Mouse (Mus musculus): ENCODE measurements at regions not wholly inside any gene's neighbourhood (a gene's known extent, or its start where the extent isn't known, plus 50 kb on each side); places are given as distances from the start of the nearest gene placed in this dataset.

GRCm38 (mm10) chr8:35109506-35110217, 655.9 kb upstream of the Gm19410 start:
- Histone ChIP-seq H3K9ac (replicated peaks; ENCODE audit: low read length) (no peak overlapping the region), H3K4me1 (ENCODE audit: insufficient read depth, low read length) (no peaks in the 10 kb centered on the region), H3K27ac (no peak overlapping the region), H3K4me2 (ENCODE audit: low read depth, low read length) (no peak overlapping the region), H3K27me3 (ENCODE audit: insufficient read depth, low read length) (no peaks in the 10 kb centered on the region), H3K4me3 (ENCODE audit: low read length) (no peak overlapping the region), H3K9me3 (ENCODE audit: low read length) (no peaks in the 10 kb centered on the region), H3K36me3 (ENCODE audit: insufficient read depth, low read length) (no peaks in the 10 kb centered on the region)
- 86% methylated on average over 27 of the region's 27 CpGs for WGBS
- ATAC-seq (no peak), DNase-seq (ENCODE audit: low spot score) (no peak)
- TF ChIP-seq CTCF (IDR thresholded peaks at IDR 0.05; ENCODE audit: low read depth) = no peak

DNA sequence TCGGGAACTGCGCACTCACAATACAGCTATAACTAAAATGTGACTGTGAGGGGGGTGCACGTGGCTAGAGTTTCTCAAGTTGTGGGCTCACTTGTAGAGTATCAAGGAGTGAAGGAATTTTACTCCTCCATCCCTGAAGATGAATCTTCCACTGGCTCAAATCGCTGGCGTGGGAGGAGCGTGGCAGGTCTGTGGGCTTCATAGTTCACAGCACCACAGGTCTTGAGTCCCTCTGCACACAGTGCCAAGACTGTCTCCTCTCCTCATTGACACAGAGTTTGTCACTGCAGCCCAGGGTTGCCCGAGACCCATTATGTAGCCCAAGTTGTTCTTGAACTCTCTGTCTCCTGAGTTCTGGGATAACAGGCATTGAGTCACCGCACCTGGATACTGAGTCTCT, 655.3 kb upstream of the Gm19410 start:
- H3K4me3 ChIP-seq (ENCODE audit: low read length) = no peak overlapping the region
- H3K27me3 ChIP-seq (ENCODE audit: insufficient read depth, low read length) = no peaks in the 10 kb centered on the region
- TF ChIP-seq CTCF (IDR thresholded peaks at IDR 0.05; ENCODE audit: low read depth) = no peak
- no peak overlapping the region for H3K27ac ChIP-seq
- no peak overlapping the region for H3K4me2 ChIP-seq (ENCODE audit: low read depth, low read length)
- no peak for ATAC-seq
- no peaks in the 10 kb centered on the region for H3K9me3 ChIP-seq (ENCODE audit: low read length)
- DNase-seq (ENCODE audit: low spot score) = no peak
- no peaks in the 10 kb centered on the region for H3K36me3 ChIP-seq (ENCODE audit: insufficient read depth, low read length)
- H3K4me1 ChIP-seq (ENCODE audit: insufficient read depth, low read length) = no peaks in the 10 kb centered on the region
- 95% methylated on average over 8 of the region's 8 CpGs for WGBS
- no peak overlapping the region for H3K9ac ChIP-seq (replicated peaks; ENCODE audit: low read length)

DNA sequence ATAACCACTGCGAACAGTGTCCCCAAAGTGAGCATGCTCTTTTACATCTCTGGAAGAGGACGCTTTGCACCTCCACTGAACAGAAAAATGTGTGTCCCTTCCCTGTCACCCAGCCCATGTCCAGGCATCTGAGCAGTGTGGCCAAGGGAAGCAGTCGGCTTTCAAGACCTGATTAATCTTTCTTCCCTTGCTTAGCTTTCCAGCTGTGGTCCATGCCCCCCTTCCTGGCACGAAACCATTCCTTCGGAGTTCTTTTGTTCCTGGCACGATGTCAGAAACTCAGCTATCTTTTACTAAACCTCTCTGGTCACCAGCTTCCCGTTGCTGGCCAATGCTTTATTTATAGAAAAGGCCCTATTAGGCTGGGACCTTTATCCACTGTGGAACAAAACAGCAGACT, 654.5 kb upstream of the Gm19410 start:
- Histone ChIP-seq H3K36me3 (ENCODE audit: insufficient read depth, low read length) (no peaks in the 10 kb centered on the region), H3K4me3 (ENCODE audit: low read length) (no peak overlapping the region), H3K4me1 (ENCODE audit: insufficient read depth, low read length) (no peaks in the 10 kb centered on the region), H3K9me3 (ENCODE audit: low read length) (no peaks in the 10 kb centered on the region), H3K27ac (no peak overlapping the region), H3K27me3 (ENCODE audit: insufficient read depth, low read length) (no peaks in the 10 kb centered on the region), H3K4me2 (ENCODE audit: low read depth, low read length) (no peak overlapping the region), H3K9ac (replicated peaks; ENCODE audit: low read length) (no peak overlapping the region)
- ATAC-seq = no peak
- WGBS = 42% methylated on average over 7 of the region's 7 CpGs
- no peak for DNase-seq (ENCODE audit: low spot score)
- no peak for TF ChIP-seq CTCF (IDR thresholded peaks at IDR 0.05; ENCODE audit: low read depth)

GRCm38 (mm10) chr8:35112591-35113265, 652.9 kb upstream of the Gm19410 start:
- H3K4me1 ChIP-seq (ENCODE audit: insufficient read depth, low read length) = no peaks in the 10 kb centered on the region
- no peaks in the 10 kb centered on the region for H3K36me3 ChIP-seq (ENCODE audit: insufficient read depth, low read length)
- no peak overlapping the region for H3K4me3 ChIP-seq (ENCODE audit: low read length)
- no peaks in the 10 kb centered on the region for H3K9me3 ChIP-seq (ENCODE audit: low read length)
- DNase-seq (ENCODE audit: low spot score) (no peak), ATAC-seq (no peak)
- WGBS = 84% methylated on average over 7 of the region's 7 CpGs
- no peaks in the 10 kb centered on the region for H3K27me3 ChIP-seq (ENCODE audit: insufficient read depth, low read length)
- H3K4me2 ChIP-seq (ENCODE audit: low read depth, low read length) = no peak overlapping the region
- no peak for TF ChIP-seq CTCF (IDR thresholded peaks at IDR 0.05; ENCODE audit: low read depth)
- H3K9ac ChIP-seq (replicated peaks; ENCODE audit: low read length) = no peak overlapping the region
- H3K27ac ChIP-seq = no peak overlapping the region

GRCm38 (mm10) chr8:35114031-35114430, 651.6 kb upstream of the Gm19410 start:
- no peak overlapping the region for H3K4me2 ChIP-seq (ENCODE audit: low read depth, low read length)
- DNase-seq (ENCODE audit: low spot score) = no peak
- H3K9ac ChIP-seq (replicated peaks; ENCODE audit: low read length) = no peak overlapping the region
- WGBS = 72% methylated on average over 10 of the region's 10 CpGs
- no peak for TF ChIP-seq CTCF (IDR thresholded peaks at IDR 0.05; ENCODE audit: low read depth)
- no peaks in the 10 kb centered on the region for H3K27me3 ChIP-seq (ENCODE audit: insufficient read depth, low read length)
- no peak for ATAC-seq
- H3K4me1 ChIP-seq (ENCODE audit: insufficient read depth, low read length) = no peaks in the 10 kb centered on the region
- no peak overlapping the region for H3K27ac ChIP-seq
- H3K36me3 ChIP-seq (ENCODE audit: insufficient read depth, low read length) = no peaks in the 10 kb centered on the region
- no peaks in the 10 kb centered on the region for H3K9me3 ChIP-seq (ENCODE audit: low read length)
- no peak overlapping the region for H3K4me3 ChIP-seq (ENCODE audit: low read length)

GRCm38 (mm10) chr8:35120612-35121011, 645.0 kb upstream of the Gm19410 start:
- DNase-seq (ENCODE audit: low spot score) = no peak
- Histone ChIP-seq H3K9ac (replicated peaks; ENCODE audit: low read length) (no peak overlapping the region), H3K27me3 (ENCODE audit: insufficient read depth, low read length) (no peaks in the 10 kb centered on the region), H3K4me3 (ENCODE audit: low read length) (no peak overlapping the region), H3K4me1 (ENCODE audit: insufficient read depth, low read length) (peaks cover 8% of the 10 kb centered on the region; the same call in 1 of the 2 replicates), H3K27ac (no peak overlapping the region), H3K9me3 (ENCODE audit: low read length) (no peaks in the 10 kb centered on the region), H3K4me2 (ENCODE audit: low read depth, low read length) (no peak overlapping the region), H3K36me3 (ENCODE audit: insufficient read depth, low read length) (no peaks in the 10 kb centered on the region)
- 72% methylated on average over 5 of the region's 5 CpGs for WGBS
- no peak for ATAC-seq
- no peak for TF ChIP-seq CTCF (IDR thresholded peaks at IDR 0.05; ENCODE audit: low read depth)

- no peak overlapping the region for H3K9ac ChIP-seq (replicated peaks; ENCODE audit: low read length)
- no peaks in the 10 kb centered on the region for H3K27me3 ChIP-seq (ENCODE audit: insufficient read depth, low read length)
- H3K36me3 ChIP-seq (ENCODE audit: insufficient read depth, low read length) = no peaks in the 10 kb centered on the region
- peaks cover 8% of the 10 kb centered on the region; the same call in 1 of the 2 replicates for H3K4me1 ChIP-seq (ENCODE audit: insufficient read depth, low read length)
- H3K27ac ChIP-seq = no peak overlapping the region
- H3K4me2 ChIP-seq (ENCODE audit: low read depth, low read length) = no peak overlapping the region
- ATAC-seq (no peak), DNase-seq (ENCODE audit: low spot score) (no peak)
- H3K9me3 ChIP-seq (ENCODE audit: low read length) = no peaks in the 10 kb centered on the region
- no peak overlapping the region for H3K4me3 ChIP-seq (ENCODE audit: low read length)
- TF ChIP-seq CTCF (IDR thresholded peaks at IDR 0.05; ENCODE audit: low read depth) = no peak
- WGBS = 81% methylated on average over 8 of the region's 8 CpGs
These were observed 644.5 kb upstream of the Gm19410 start for GRCm38 (mm10) chr8:35121084-35121483.
